Mouse (Mus musculus) stomach, embryonic 14.5 days (tissue): ENCODE measurements around the gene Hecw1. TPM values are rescaled to one million over a fixed set of nuclear protein-coding genes. Genes with fewer than 3 reads are reported as not detected.

Experiments used
- ATAC-seq: fragments of 200-750 bp; cut with Nextera tagmentation; 2 replicates; pipeline ENCODE4 v1.8.0; 2017; ENCODE audit warnings: low read depth, moderate TSS enrichment; ENCODE audit not compliant: insufficient number of reproducible peaks, insufficient read depth, low FRiP score
- H3K27ac ChIP-seq: fragments of 300-500 bp; sonication (generic); 2 replicates; pipeline ENCODE4 v1.5.1; 2014; ENCODE audit warnings: mild to moderate bottlenecking, low read length, moderate library complexity, mixed read lengths
- H3K27me3 ChIP-seq: fragments of 300-500 bp; sonication (generic); 2 replicates; pipeline ENCODE4 v1.6.1; 2014; ENCODE audit warnings: low read length, control low read depth, mixed read lengths; ENCODE audit not compliant: control insufficient read depth, insufficient read depth
- H3K36me3 ChIP-seq: fragments of 300-500 bp; sonication (generic); 2 replicates; pipeline ENCODE4 v1.6.1; 2014; ENCODE audit warnings: mild to moderate bottlenecking, control low read depth, low read length, moderate library complexity, mixed read lengths; ENCODE audit not compliant: control insufficient read depth, insufficient read depth
- H3K4me1 ChIP-seq: fragments of 300-500 bp; sonication (generic); 2 replicates; pipeline ENCODE4 v1.6.1; 2014; ENCODE audit warnings: low read length, control low read depth, mixed read lengths; ENCODE audit not compliant: control insufficient read depth, insufficient read depth
- H3K4me2 ChIP-seq: fragments of 300-500 bp; sonication (generic); replicated peaks from 2 replicates; pipeline ENCODE4 v1.6.1; 2014; ENCODE audit warnings: low read depth, low read length, control low read depth
- H3K4me3 ChIP-seq: fragments of 300-500 bp; sonication (generic); 2 replicates; pipeline ENCODE4 v1.5.1; 2014; ENCODE audit warnings: low read depth, low read length, control low read depth
- H3K9ac ChIP-seq: fragments of 300-500 bp; sonication (generic); replicated peaks from 2 replicates; pipeline ENCODE4 v1.6.1; 2014; ENCODE audit warnings: low read depth, mild to moderate bottlenecking, control low read depth, low read length, moderate library complexity, mixed read lengths
- H3K9me3 ChIP-seq: fragments of 300-500 bp; sonication (generic); 2 replicates; pipeline ENCODE4 v1.6.1; 2016; ENCODE audit warnings: low read depth, low read length, control low read depth; ENCODE audit not compliant: control insufficient read depth
- WGBS: fragments of 180-500 bp; shearing (Covaris S2); extraction: QIAGEN DNeasy Blood & Tissue Kit; methylation state at CpG from one replicate; pipeline ENCODE4 v1.1.7; 2014; 5-methylcytosine and 5-hydroxymethylcytosine counted together
- polyA plus RNA-seq: library from polyadenylated mRNA; unstranded; fragments of >200 nt; fragmentation: Nextera tagmentation; extraction: Ambion mirVana; gene quantifications from 2 replicates; pipeline ENCODE4 v1.2.1, GENCODE M21; 2014

The Hecw1 gene
- polyA plus RNA-seq, 1 experiment from 2014 or later = 1.4 TPM

DNA sequence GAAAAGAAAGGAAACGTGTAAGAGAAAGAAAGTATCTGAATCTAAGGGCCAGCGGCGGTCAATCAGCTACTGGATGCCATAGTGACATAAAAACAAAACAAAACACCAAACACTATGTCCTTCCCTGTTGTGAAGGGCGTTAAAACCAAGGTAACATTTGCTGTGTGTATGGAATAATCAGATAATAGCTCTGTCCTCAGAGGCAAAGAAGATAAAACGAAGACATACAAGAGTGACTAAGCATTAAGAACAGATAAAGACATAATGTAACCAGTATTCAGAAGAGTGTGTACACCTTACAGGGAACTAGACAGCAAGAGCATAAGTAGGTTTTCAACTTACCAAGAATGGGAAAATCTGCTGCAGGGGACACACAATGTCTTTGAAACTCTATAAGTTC lies 62.0 kb downstream of the Hecw1 start:
- Histone ChIP-seq H3K27ac (no peak overlapping the region), H3K4me3 (no peak overlapping the region), H3K9ac (no peak overlapping the region), H3K4me1 (no peaks in the 10 kb centered on the region), H3K27me3 (no peaks in the 10 kb centered on the region), H3K9me3 (no peaks in the 10 kb centered on the region), H3K4me2 (no peak overlapping the region), H3K36me3 (no peaks in the 10 kb centered on the region)
- ATAC-seq = no peak
- WGBS = 82% methylated on average over 5 of the region's 5 CpGs

DNA sequence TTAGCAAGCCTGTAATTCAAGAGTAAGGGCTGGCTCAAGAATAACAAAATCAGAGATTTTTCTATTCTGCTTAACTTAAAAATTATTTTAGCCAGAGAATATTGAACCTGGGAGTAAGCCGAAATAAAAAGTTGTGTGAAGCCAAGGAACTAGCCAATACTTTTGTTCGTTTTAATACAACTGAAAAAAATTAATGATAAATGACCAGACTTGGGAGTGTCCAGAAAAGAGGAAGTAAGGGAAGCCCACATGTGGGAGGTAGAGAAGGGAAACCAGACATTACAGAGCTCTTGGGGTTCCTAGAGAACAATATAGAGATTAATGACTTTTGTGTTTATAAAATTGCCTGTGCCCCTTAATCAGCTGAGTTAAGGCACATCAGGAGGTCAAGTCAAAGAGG lies 66.0 kb downstream of the Hecw1 start:
- H3K27ac ChIP-seq = no peak overlapping the region
- 66% methylated on average over 2 of the region's 2 CpGs for WGBS
- no peaks in the 10 kb centered on the region for H3K36me3 ChIP-seq
- no peaks in the 10 kb centered on the region for H3K4me1 ChIP-seq
- no peaks in the 10 kb centered on the region for H3K27me3 ChIP-seq
- H3K9me3 ChIP-seq = no peaks in the 10 kb centered on the region
- H3K9ac ChIP-seq = no peak overlapping the region
- H3K4me2 ChIP-seq = no peak overlapping the region
- H3K4me3 ChIP-seq = no peak overlapping the region
- no peak for ATAC-seq

DNA sequence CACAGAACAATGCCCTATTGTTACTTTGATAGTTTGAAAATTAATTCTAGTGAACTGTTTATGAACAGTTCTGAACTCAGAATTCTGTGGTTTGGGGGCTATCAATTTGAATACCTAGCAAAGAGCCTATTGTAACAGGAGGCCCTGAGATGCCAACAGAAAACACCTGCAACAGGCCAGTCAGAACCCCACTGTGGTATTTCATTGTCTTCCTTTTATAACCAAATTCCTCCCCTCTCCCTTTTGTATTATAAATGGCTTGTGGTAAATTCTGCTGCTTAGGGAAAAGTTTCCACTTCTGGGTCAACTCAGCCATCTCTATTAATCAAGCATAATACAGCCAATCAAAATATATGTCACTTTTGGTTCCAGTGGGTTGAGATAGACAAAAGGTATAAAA lies 83.5 kb downstream of the Hecw1 start:
- no peaks in the 10 kb centered on the region for H3K4me1 ChIP-seq

DNA sequence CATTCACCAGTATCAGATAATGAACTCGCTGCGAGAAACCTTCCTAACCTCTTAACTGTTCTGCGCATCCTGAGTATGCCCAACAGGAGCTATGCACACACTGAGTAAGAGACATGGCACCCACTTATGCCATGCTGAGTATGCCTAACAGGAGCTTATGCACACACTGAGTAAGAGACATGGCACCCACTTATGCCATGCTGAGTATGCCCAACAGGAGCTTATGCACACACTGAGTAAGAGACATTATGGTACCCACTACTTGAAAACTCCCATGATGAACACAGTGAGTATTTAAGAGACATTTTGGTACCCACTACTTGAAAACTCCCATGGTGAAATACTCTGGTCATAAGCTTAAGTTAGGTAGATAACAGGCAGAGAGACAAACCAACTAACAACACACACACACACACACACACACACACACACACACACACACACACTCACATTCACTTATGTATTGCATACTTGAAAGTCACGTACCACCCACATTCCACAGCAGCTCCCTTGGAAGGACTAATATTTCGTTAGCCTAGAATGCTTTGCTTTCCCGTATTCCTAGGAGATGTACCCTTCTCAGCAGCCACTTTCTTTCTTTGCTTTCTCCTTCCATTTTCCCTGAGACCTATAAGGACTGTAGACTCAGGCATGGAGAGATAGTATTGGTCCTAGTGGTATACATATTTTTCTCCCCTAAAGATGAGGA lies 94.0 kb downstream of the Hecw1 start:
- no peaks in the 10 kb centered on the region for H3K27me3 ChIP-seq
- no peaks in the 10 kb centered on the region for H3K9me3 ChIP-seq
- WGBS = 79% methylated on average over 6 of the region's 6 CpGs
- no peak overlapping the region for H3K27ac ChIP-seq
- no peaks in the 10 kb centered on the region for H3K36me3 ChIP-seq
- H3K9ac ChIP-seq = no peak overlapping the region
- no peak overlapping the region for H3K4me2 ChIP-seq
- no peaks in the 10 kb centered on the region for H3K4me1 ChIP-seq
- no peak overlapping the region for H3K4me3 ChIP-seq
- ATAC-seq = no peak

More for the DNA sequence above, 83.5 kb downstream of the Hecw1 start:
- Histone ChIP-seq H3K4me2 (no peak overlapping the region), H3K9ac (no peak overlapping the region), H3K27me3 (no peaks in the 10 kb centered on the region), H3K36me3 (no peaks in the 10 kb centered on the region), H3K9me3 (no peaks in the 10 kb centered on the region), H3K4me3 (no peak overlapping the region), H3K27ac (no peak overlapping the region)
- no peak for ATAC-seq

DNA sequence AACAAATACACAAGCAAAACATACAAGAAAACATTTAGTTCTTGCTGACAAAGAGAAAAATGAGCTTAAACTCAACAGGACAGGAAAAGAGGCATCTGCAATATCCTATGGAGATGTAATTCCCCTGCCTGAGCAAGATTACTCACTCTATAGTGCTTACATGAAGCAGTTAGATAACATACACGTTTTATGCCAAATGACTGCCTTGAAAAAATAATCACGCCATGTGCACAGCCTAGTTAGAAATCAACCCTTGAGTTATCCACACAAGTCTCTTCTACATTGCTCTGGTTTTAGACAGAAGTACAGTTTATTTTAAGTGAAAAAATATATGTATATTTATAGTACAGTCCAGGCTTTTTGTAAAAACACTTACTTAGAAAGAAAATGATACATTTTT lies 98.2 kb downstream of the Hecw1 start:
- ATAC-seq = no peak
- Histone ChIP-seq H3K27me3 (no peaks in the 10 kb centered on the region), H3K9me3 (no peaks in the 10 kb centered on the region), H3K36me3 (no peaks in the 10 kb centered on the region), H3K4me2 (no peak overlapping the region), H3K9ac (no peak overlapping the region), H3K4me3 (no peak overlapping the region), H3K4me1 (no peaks in the 10 kb centered on the region), H3K27ac (no peak overlapping the region)
- 69% methylated on average over 2 of the region's 2 CpGs for WGBS

DNA sequence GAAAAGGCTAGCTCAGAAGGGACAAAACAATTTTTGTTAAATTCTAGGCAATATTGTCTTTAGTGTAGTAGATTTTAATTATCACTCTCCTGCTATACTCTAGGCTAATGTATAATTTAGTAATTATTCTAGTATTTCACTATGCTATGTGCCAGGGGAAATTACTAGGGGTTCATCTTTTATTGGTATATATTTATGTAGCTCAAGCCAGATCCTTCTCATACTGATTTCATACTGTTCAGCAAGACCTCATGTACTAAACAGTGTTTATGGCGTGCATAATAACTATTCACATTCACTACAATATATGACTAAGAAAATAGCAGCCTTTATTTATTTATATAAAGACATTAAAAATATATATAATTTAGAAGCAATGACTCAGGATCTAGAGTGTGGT lies 109.6 kb downstream of the Hecw1 start:
- no peak overlapping the region for H3K27ac ChIP-seq
- 75% methylated on average over 1 of the region's 1 CpGs for WGBS
- H3K36me3 ChIP-seq = no peaks in the 10 kb centered on the region
- H3K4me2 ChIP-seq = no peak overlapping the region
- no peak overlapping the region for H3K9ac ChIP-seq
- H3K27me3 ChIP-seq = no peaks in the 10 kb centered on the region
- no peaks in the 10 kb centered on the region for H3K9me3 ChIP-seq
- no peaks in the 10 kb centered on the region for H3K4me1 ChIP-seq
- no peak overlapping the region for H3K4me3 ChIP-seq
- no peak for ATAC-seq

DNA sequence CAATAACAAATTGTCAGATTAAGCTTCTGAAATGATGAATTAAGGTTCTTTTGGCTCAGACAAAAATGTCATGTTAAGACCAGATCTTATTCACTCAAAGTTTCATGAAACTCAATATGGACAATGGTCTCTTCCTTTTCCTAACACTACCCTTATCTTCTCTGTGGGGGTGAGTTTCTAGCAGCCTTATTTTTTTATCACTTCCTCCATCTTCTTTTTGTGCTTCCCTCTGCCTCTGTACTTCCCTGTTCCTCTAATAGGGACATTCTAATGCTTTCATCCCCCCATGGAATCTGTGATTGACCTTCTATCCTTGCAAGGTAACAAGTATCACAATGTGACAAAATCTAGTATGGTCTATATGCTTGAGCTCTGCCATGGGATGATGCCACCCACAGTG lies 148.6 kb downstream of the Hecw1 start:
- ATAC-seq = no peak
- Histone ChIP-seq H3K9ac (no peak overlapping the region), H3K27me3 (no peaks in the 10 kb centered on the region), H3K9me3 (no peaks in the 10 kb centered on the region), H3K27ac (no peak overlapping the region), H3K4me1 (no peaks in the 10 kb centered on the region), H3K36me3 (no peaks in the 10 kb centered on the region), H3K4me3 (no peak overlapping the region), H3K4me2 (no peak overlapping the region)

DNA sequence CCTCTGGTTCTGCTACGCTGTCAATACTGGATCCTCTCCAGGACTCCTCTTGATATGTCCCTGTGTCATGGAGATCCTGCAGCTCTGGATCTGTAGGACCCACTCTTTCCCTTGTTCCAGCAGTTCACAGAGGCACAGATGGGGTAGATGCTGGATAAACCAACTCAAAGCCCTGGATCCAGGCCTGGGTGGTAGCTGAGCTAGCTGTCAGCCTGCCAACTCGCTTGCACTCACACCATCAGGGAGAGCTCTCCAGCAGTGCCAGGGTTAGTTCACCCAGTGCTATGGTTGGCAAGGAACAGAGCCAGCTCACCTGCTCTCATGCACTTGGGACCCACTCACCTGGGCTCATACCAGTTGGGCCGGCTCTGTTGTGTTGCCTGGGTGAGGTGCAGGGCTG lies 157.5 kb downstream of the Hecw1 start:
- Histone ChIP-seq H3K9ac (no peak overlapping the region), H3K36me3 (no peaks in the 10 kb centered on the region), H3K4me3 (no peak overlapping the region), H3K27me3 (no peaks in the 10 kb centered on the region), H3K27ac (no peak overlapping the region), H3K4me2 (no peak overlapping the region), H3K9me3 (no peaks in the 10 kb centered on the region), H3K4me1 (no peaks in the 10 kb centered on the region)
- ATAC-seq = no peak
- WGBS = 84% methylated on average over 3 of the region's 3 CpGs

DNA sequence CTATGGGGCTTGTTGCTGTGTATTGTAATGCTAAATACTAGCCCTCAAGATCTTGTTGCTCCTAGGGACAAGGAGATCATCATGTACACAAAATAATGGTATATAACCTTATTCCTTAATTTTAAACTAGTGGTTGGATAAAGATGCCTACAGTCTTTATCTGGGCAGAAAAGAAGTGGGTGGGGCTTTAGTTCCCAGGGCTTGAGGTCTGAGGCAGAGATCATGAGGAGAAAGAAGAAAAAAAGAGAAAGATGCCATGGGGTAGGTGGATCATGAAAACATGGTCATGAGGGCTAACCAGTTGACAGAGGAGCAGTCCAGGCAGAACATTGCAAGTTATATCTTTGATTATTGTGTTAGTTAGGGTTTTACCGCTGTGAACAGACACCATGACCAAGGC lies 195.8 kb downstream of the Hecw1 start:
- no peak for ATAC-seq
- WGBS = 94% methylated on average over 1 of the region's 1 CpGs

More for the DNA sequence above, 195.8 kb downstream of the Hecw1 start:
- Histone ChIP-seq H3K27ac (no peak overlapping the region), H3K36me3 (no peaks in the 10 kb centered on the region), H3K4me2 (no peak overlapping the region), H3K4me3 (no peak overlapping the region), H3K27me3 (no peaks in the 10 kb centered on the region), H3K9ac (no peak overlapping the region), H3K4me1 (no peaks in the 10 kb centered on the region), H3K9me3 (no peaks in the 10 kb centered on the region)
